Mouse (Mus musculus): Measurements from ENCODE around the gene Zfp512b.

DNA sequence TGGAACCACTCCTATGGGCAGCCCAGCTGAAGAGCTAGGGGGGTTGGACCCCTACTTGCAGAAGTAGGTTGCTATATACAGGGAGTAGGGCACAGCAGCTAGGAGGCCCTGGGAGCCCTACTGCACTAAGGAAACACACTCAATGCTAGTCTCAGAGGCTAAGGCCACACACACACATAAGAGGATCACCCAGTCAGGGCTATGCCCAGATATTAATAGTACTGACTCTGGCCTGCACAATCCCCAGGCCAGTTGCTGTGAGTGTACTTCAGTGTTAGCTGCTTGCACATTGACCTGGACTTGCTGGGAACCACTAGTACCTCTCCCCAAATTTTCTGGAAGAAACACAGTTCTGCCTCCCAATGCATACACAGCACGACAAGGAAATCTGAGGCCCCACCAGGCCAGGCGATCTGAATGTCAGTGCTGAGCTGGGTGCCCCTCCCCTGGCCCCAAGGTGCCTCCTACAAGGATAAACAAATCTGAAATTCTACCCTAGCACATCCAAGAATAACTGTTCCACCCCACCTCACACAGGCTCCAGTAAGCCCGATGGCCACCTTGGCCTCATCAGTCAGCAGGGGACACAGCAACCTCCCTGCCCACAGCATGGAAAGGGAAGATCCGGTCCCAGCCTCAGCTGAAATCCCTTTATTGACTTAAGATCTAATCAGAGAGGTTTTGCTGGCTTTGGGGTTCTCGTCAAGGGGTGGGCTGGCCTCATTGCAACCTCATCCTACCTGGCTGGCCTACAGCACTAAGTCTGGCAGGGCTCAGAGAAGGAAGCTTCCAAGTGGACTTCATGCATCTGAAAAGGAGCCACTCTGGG lies 13.6 kb downstream of the Zfp512b start:
- TF ChIP-seq CTCF (IDR thresholded peaks at IDR 0.05; ENCODE audit: low read depth, low read length) (no peak), POLR2A (IDR thresholded peaks at IDR 0.05; ENCODE audit: extremely low read depth, insufficient read depth, low read length) (no peak)
